Mouse (Mus musculus) T-helper 2 cell (primary cell): ENCODE data around the gene Gm29427.

ENCODE experiments used
- in situ Hi-C: fragments of 300-600 bp; cut with MboI, MseI; formaldehyde crosslinking; loops from one replicate; pipeline ENCODE4 v1.15.1; 2025; ENCODE audit warnings: high pct_unique_total_duplicates

The Gm29427 gene

GRCm38 (mm10) chr1:130715561-130716217 is at the start of gene Gm29427:
Gene Gm29427, minus strand, starts transcription at chr1:130715799.
- in situ Hi-C loops = loop anchor here (10.0 kb wide), 1 partner anchor 1299 kb away; no protein-coding TSS in a partner anchor

- in situ Hi-C loops = no loop called here
Measured at GRCm38 (mm10) chr1:130764027-130764461, 48.4 kb upstream of the Gm29427 start.

GRCm38 (mm10) chr1:130762045-130762760 is 46.6 kb upstream of the Gm29427 start:
- in situ Hi-C loops = no loop called here

GRCm38 (mm10) chr1:130761597-130761996 is 46.0 kb upstream of the Gm29427 start:
- in situ Hi-C loops = no loop called here

GRCm38 (mm10) chr1:130759689-130760088 is 44.1 kb upstream of the Gm29427 start:
- in situ Hi-C loops = no loop called here

GRCm38 (mm10) chr1:130746819-130747218 is 31.2 kb upstream of the Gm29427 start:
- in situ Hi-C loops = no loop called here

GRCm38 (mm10) chr1:130745591-130745990 is 30.0 kb upstream of the Gm29427 start:
- in situ Hi-C loops = no loop called here

- in situ Hi-C loops = no loop called here
Measured at GRCm38 (mm10) chr1:130744961-130745360, 29.4 kb upstream of the Gm29427 start.

- in situ Hi-C loops = no loop called here
Measured at GRCm38 (mm10) chr1:130744217-130744616, 28.6 kb upstream of the Gm29427 start.

GRCm38 (mm10) chr1:130743775-130744174 is 28.2 kb upstream of the Gm29427 start:
- in situ Hi-C loops = no loop called here

GRCm38 (mm10) chr1:130742201-130742600 is 26.6 kb upstream of the Gm29427 start:
- in situ Hi-C loops = no loop called here

- in situ Hi-C loops = no loop called here
Measured at GRCm38 (mm10) chr1:130740781-130741720, 25.5 kb upstream of the Gm29427 start.

GRCm38 (mm10) chr1:130740227-130740648 is 24.6 kb upstream of the Gm29427 start:
- in situ Hi-C loops = no loop called here

- in situ Hi-C loops = no loop called here
Measured at GRCm38 (mm10) chr1:130739636-130740035, 24.0 kb upstream of the Gm29427 start.

GRCm38 (mm10) chr1:130738551-130739106 is 23.0 kb upstream of the Gm29427 start:
- in situ Hi-C loops = no loop called here

GRCm38 (mm10) chr1:130737916-130738315 is 22.3 kb upstream of the Gm29427 start:
- in situ Hi-C loops = no loop called here

- in situ Hi-C loops = no loop called here
Measured at GRCm38 (mm10) chr1:130737411-130737881, 21.8 kb upstream of the Gm29427 start.

- in situ Hi-C loops = no loop called here
Measured at GRCm38 (mm10) chr1:130734852-130735251, 19.3 kb upstream of the Gm29427 start.

GRCm38 (mm10) chr1:130734452-130734851 is 18.9 kb upstream of the Gm29427 start:
- in situ Hi-C loops = no loop called here

- in situ Hi-C loops = no loop called here
Measured at GRCm38 (mm10) chr1:130733671-130734070, 18.1 kb upstream of the Gm29427 start.
